Mouse (Mus musculus): ENCODE measurements around the gene Uba52. TPM values are rescaled to one million over a fixed set of nuclear protein-coding genes. Genes with fewer than 3 reads are reported as not detected.

Gene Uba52
- polyA plus RNA-seq, 1 experiment from 2014 or later, result 930 TPM

DNA sequence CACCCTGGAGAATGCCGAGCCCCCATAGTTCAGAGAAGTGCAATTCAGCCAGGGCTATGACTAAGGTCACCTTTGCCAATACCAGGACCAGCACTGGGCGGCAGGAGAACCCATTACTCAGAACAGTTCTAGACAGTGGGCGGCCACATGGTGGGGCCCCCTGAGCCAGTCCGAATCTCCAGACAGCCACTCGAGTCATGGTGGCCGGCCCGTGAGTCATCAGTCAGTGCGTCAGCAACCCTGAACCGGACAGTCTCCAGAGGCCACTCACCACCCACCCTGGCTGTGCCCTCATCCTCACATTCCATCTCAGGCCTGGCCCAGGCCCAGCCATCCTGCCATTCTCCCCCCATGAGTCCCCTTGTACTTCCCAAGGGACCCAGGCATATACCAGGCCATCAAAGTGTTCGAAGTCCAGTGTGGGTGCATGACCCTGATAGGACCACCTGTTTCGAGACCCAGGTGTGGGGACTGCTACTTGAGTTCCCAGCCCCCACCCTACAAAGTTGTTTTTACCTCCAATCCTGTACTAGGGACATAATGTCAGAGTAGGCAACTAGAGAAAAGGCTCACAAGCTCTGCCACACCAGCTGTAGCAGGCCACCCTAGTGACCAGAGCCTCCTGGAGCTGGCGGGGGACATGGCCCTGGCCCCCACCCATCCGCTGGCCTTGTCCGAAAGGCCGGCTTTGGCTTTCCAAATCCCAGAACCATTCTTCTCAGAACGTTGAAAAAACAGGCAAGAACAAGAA lies 48.7 kb downstream of the Uba52 start:
- no peaks in the 10 kb centered on the region for H3K9me3 ChIP-seq (replicated peaks; ENCODE audit: control insufficient read depth, low read length)
- H3K27me3 ChIP-seq (ENCODE audit: control insufficient read depth, insufficient read depth, low read length), result no peaks in the 10 kb centered on the region
- no peak overlapping the region for H3K9ac ChIP-seq (ENCODE audit: low read length)
- H3K27ac ChIP-seq (ENCODE audit: low read length), result no peak overlapping the region
- no peak overlapping the region for H3K4me2 ChIP-seq (ENCODE audit: low read depth, low read length)
- no peaks in the 10 kb centered on the region for H3K36me3 ChIP-seq (ENCODE audit: control insufficient read depth, insufficient read depth, low read length)
- 86% methylated on average over 16 of the region's 16 CpGs for WGBS
- H3K4me3 ChIP-seq (replicated peaks; ENCODE audit: low read length), result no peak overlapping the region
- peaks cover under 1% of the 10 kb centered on the region; the same call in 1 of the 2 replicates for H3K4me1 ChIP-seq (ENCODE audit: control insufficient read depth, insufficient read depth, low read length)
- ATAC-seq (ENCODE audit: insufficient read depth, low FRiP score), result no peak

DNA sequence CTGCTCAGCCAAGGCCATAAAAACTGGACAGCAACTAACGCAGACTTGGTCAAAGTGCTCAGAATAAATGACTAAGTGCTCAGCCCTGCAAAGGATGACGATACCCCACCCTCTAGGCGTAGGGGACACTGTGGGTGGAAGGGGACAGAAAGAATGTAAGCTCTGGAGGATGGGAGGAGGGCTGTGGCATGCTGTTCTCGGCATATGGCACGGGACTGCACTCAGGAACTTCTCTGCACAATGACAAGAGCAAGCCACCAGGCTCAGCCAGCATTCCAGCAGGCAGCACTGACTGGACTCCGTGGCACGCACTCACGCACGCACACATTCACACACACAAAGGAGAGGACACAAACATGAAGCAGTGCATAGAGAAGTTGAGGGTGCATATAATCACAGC lies 50.0 kb downstream of the Uba52 start:
- Histone ChIP-seq H3K27me3 (ENCODE audit: control insufficient read depth, insufficient read depth, low read length) (no peaks in the 10 kb centered on the region), H3K36me3 (ENCODE audit: control insufficient read depth, insufficient read depth, low read length) (no peaks in the 10 kb centered on the region), H3K27ac (ENCODE audit: low read length) (no peak overlapping the region), H3K9me3 (replicated peaks; ENCODE audit: control insufficient read depth, low read length) (no peaks in the 10 kb centered on the region), H3K4me2 (ENCODE audit: low read depth, low read length) (no peak overlapping the region), H3K9ac (ENCODE audit: low read length) (no peak overlapping the region), H3K4me3 (replicated peaks; ENCODE audit: low read length) (no peak overlapping the region), H3K4me1 (ENCODE audit: control insufficient read depth, insufficient read depth, low read length) (no peaks in the 10 kb centered on the region)
- no peak for ATAC-seq (ENCODE audit: insufficient read depth, low FRiP score)
- WGBS, result 73% methylated on average over 9 of the region's 9 CpGs

DNA sequence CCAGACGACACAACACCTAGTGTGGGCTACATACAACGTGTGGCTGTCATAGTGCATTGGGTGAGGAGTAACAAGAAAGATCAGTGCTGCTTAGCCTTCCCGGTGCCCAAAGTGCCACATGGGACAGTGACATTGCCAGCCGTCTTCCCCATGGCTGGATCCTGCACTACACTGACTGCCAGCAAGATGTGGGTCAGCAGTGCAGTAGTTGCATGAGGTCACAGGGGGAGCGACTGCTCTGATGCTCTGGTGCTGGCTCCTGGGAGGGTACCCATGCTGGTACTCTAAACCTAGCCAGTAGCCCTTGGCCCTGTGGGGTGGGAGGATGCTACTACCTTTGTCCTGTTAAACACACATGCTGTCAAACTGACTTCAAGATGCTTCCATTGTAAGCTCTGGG lies 50.4 kb downstream of the Uba52 start:
- WGBS, result 91% methylated on average over 5 of the region's 5 CpGs
- no peaks in the 10 kb centered on the region for H3K36me3 ChIP-seq (ENCODE audit: control insufficient read depth, insufficient read depth, low read length)
- H3K9me3 ChIP-seq (replicated peaks; ENCODE audit: control insufficient read depth, low read length), result no peaks in the 10 kb centered on the region
- no peaks in the 10 kb centered on the region for H3K27me3 ChIP-seq (ENCODE audit: control insufficient read depth, insufficient read depth, low read length)
- H3K9ac ChIP-seq (ENCODE audit: low read length), result no peak overlapping the region
- H3K4me3 ChIP-seq (replicated peaks; ENCODE audit: low read length), result no peak overlapping the region
- ATAC-seq (ENCODE audit: insufficient read depth, low FRiP score), result no peak
- no peak overlapping the region for H3K27ac ChIP-seq (ENCODE audit: low read length)
- H3K4me2 ChIP-seq (ENCODE audit: low read depth, low read length), result no peak overlapping the region
- H3K4me1 ChIP-seq (ENCODE audit: control insufficient read depth, insufficient read depth, low read length), result no peaks in the 10 kb centered on the region

DNA sequence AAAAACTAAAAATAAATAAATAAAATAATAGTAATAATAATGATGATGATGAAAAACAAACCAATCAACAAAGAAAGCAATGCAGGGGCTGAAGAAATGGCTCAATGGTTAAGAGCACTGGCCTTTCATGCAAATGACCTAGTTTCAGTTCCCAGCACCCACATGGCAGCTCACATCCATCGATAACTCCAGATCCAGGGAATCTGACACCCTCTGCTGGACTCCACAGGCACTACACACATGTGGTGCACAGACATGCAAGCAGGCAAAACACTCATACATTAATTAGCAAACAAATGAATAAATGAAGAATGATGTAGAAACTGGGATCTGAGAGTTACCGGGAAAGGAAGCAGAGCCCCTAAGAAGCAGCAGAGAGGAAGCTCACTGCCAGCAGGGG lies 51.0 kb downstream of the Uba52 start:
- Histone ChIP-seq H3K9me3 (replicated peaks; ENCODE audit: control insufficient read depth, low read length) (no peaks in the 10 kb centered on the region), H3K4me1 (ENCODE audit: control insufficient read depth, insufficient read depth, low read length) (no peaks in the 10 kb centered on the region), H3K9ac (ENCODE audit: low read length) (no peak overlapping the region), H3K27me3 (ENCODE audit: control insufficient read depth, insufficient read depth, low read length) (no peaks in the 10 kb centered on the region), H3K27ac (ENCODE audit: low read length) (no peak overlapping the region), H3K4me2 (ENCODE audit: low read depth, low read length) (no peak overlapping the region), H3K4me3 (replicated peaks; ENCODE audit: low read length) (no peak overlapping the region), H3K36me3 (ENCODE audit: control insufficient read depth, insufficient read depth, low read length) (no peaks in the 10 kb centered on the region)
- ATAC-seq (ENCODE audit: insufficient read depth, low FRiP score), result no peak
- 91% methylated on average over 2 of the region's 2 CpGs for WGBS

DNA sequence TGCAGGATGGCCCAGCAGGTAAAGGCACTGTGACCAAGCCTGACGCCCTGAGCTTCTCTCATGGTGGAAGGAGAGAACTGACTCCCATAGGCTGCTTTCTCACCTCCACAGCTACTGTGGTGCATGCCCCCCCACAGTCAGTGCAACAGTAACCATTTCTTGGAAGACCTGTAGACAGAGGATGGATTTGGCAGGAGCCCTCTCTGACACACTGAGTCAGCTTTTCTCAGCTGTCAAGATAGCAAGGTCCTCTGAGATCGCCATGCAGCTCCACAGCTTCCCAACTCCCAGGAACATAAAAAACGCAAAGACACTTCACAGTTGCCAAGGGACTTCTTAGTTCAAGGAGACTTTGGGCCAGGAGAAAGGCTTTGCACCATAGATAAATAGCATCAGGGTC lies 52.1 kb downstream of the Uba52 start:
- Histone ChIP-seq H3K27me3 (ENCODE audit: control insufficient read depth, insufficient read depth, low read length) (no peaks in the 10 kb centered on the region), H3K9ac (ENCODE audit: low read length) (no peak overlapping the region), H3K4me2 (ENCODE audit: low read depth, low read length) (no peak overlapping the region), H3K27ac (ENCODE audit: low read length) (no peak overlapping the region), H3K36me3 (ENCODE audit: control insufficient read depth, insufficient read depth, low read length) (no peaks in the 10 kb centered on the region), H3K4me1 (ENCODE audit: control insufficient read depth, insufficient read depth, low read length) (peaks cover 6% of the 10 kb centered on the region; the same call in 1 of the 2 replicates), H3K9me3 (replicated peaks; ENCODE audit: control insufficient read depth, low read length) (no peaks in the 10 kb centered on the region), H3K4me3 (replicated peaks; ENCODE audit: low read length) (no peak overlapping the region)
- 77% methylated on average over 3 of the region's 3 CpGs for WGBS
- no peak for ATAC-seq (ENCODE audit: insufficient read depth, low FRiP score)

Other genes starting within 250 kb of the Uba52 start
- gene Homer3, start 228.0 kb downstream of the Uba52 start, polyA plus RNA-seq (2015; fragmentation: Nextera tagmentation; extraction: Ambion mirVana), result 27.3 and 32.5 TPM in 2 replicates
- gene Ddx49, start 208.3 kb downstream of the Uba52 start, polyA plus RNA-seq (2015; fragmentation: Nextera tagmentation; extraction: Ambion mirVana), result 48.8 and 50.4 TPM in 2 replicates
- gene Cope, start 208.3 kb downstream of the Uba52 start, polyA plus RNA-seq (2015; fragmentation: Nextera tagmentation; extraction: Ambion mirVana), result 354 and 410 TPM in 2 replicates
- 3.8 and 4.1 TPM in 2 replicates for gene Cers1, start 195.0 kb downstream of the Uba52 start, polyA plus RNA-seq (2015; fragmentation: Nextera tagmentation; extraction: Ambion mirVana)
- 1.4 and 2.1 TPM in 2 replicates for gene Gdf1, start 181.0 kb downstream of the Uba52 start, polyA plus RNA-seq (2015; fragmentation: Nextera tagmentation; extraction: Ambion mirVana)
- 7.4 and 8.2 TPM in 2 replicates for gene Upf1, start 157.5 kb downstream of the Uba52 start, polyA plus RNA-seq (2015; fragmentation: Nextera tagmentation; extraction: Ambion mirVana)
- 0.15 and 0.25 TPM in 2 replicates for gene Comp, start 137.2 kb downstream of the Uba52 start, polyA plus RNA-seq (2015; fragmentation: Nextera tagmentation; extraction: Ambion mirVana)
- 13.9 and 16.2 TPM in 2 replicates for gene Crtc1, start 71.2 kb downstream of the Uba52 start, polyA plus RNA-seq (2015; fragmentation: Nextera tagmentation; extraction: Ambion mirVana)
- gene Klhl26, start 33.8 kb downstream of the Uba52 start, polyA plus RNA-seq (2015; fragmentation: Nextera tagmentation; extraction: Ambion mirVana), result 24.2 and 24.9 TPM in 2 replicates
- gene Tmem59l, start 23.4 kb downstream of the Uba52 start, polyA plus RNA-seq (2015; fragmentation: Nextera tagmentation; extraction: Ambion mirVana), result 2.8 and 4.3 TPM in 2 replicates
- gene Crlf1, start 17.6 kb downstream of the Uba52 start, polyA plus RNA-seq (2015; fragmentation: Nextera tagmentation; extraction: Ambion mirVana), result 3.4 and 4.9 TPM in 2 replicates
- gene Rex1bd, start 4.0 kb downstream of the Uba52 start, polyA plus RNA-seq (2015; fragmentation: Nextera tagmentation; extraction: Ambion mirVana), result 118 and 125 TPM in 2 replicates
- 291 and 298 TPM in 2 replicates for gene Fkbp8, start 16.9 kb upstream of the Uba52 start, polyA plus RNA-seq (2015; fragmentation: Nextera tagmentation; extraction: Ambion mirVana)
- 53.6 and 53.9 TPM in 2 replicates for gene Kxd1, start 17.2 kb upstream of the Uba52 start, polyA plus RNA-seq (2015; fragmentation: Nextera tagmentation; extraction: Ambion mirVana)
- gene Ell, start 28.7 kb upstream of the Uba52 start, polyA plus RNA-seq (2015; fragmentation: Nextera tagmentation; extraction: Ambion mirVana), result 18.6 and 20.5 TPM in 2 replicates
- gene Isyna1, start 83.6 kb upstream of the Uba52 start, polyA plus RNA-seq (2015; fragmentation: Nextera tagmentation; extraction: Ambion mirVana), result 104 and 111 TPM in 2 replicates
- gene Ssbp4, start 98.1 kb upstream of the Uba52 start, polyA plus RNA-seq (2015; fragmentation: Nextera tagmentation; extraction: Ambion mirVana), result 65.2 and 68.3 TPM in 2 replicates
- gene Lrrc25, start 105.4 kb upstream of the Uba52 start, polyA plus RNA-seq (2015; fragmentation: Nextera tagmentation; extraction: Ambion mirVana), result 2.9 and 3.0 TPM in 2 replicates
- 0.57 and 0.60 TPM in 2 replicates for gene Gdf15, start 121.7 kb upstream of the Uba52 start, polyA plus RNA-seq (2015; fragmentation: Nextera tagmentation; extraction: Ambion mirVana)
- gene Pgpep1, start 149.6 kb upstream of the Uba52 start, polyA plus RNA-seq (2015; fragmentation: Nextera tagmentation; extraction: Ambion mirVana), result 47.4 and 57.5 TPM in 2 replicates
- gene Lsm4, start 162.4 kb upstream of the Uba52 start, polyA plus RNA-seq (2015; fragmentation: Nextera tagmentation; extraction: Ambion mirVana), result 154 and 173 TPM in 2 replicates
- gene Jund, start 188.1 kb upstream of the Uba52 start, polyA plus RNA-seq (2015; fragmentation: Nextera tagmentation; extraction: Ambion mirVana), result 22.5 and 30.0 TPM in 2 replicates
- gene Iqcn, start 192.7 kb upstream of the Uba52 start, polyA plus RNA-seq (2015; fragmentation: Nextera tagmentation; extraction: Ambion mirVana), result not detected in 2 replicates
- gene Gm3336, start 207.7 kb upstream of the Uba52 start, polyA plus RNA-seq (2015; fragmentation: Nextera tagmentation; extraction: Ambion mirVana), result 2.0 and 4.2 TPM in 2 replicates
- gene Pde4c, start 212.9 kb upstream of the Uba52 start, polyA plus RNA-seq (2015; fragmentation: Nextera tagmentation; extraction: Ambion mirVana), result 0.23 and 0.84 TPM in 2 replicates
- gene Rab3a, start 243.9 kb upstream of the Uba52 start, polyA plus RNA-seq (2015; fragmentation: Nextera tagmentation; extraction: Ambion mirVana), result 23.4 and 23.8 TPM in 2 replicates